Mouse (Mus musculus) forebrain, embryonic 16.5 days (tissue): ENCODE data around the gene Asf1b. TPM values are rescaled to one million over a fixed set of nuclear protein-coding genes. Genes with fewer than 3 reads are reported as not detected.

Source experiments
- ATAC-seq: fragments of 200-750 bp; cut with Nextera tagmentation; 2 replicates; pipeline ENCODE4 v1.8.0; 2017; ENCODE audit warnings: mild to moderate bottlenecking, moderate library complexity
- H3K27ac ChIP-seq: fragments of 300-500 bp; sonication (generic); 2 replicates; pipeline ENCODE4 v1.5.1; 2014; ENCODE audit warnings: low read length, control low read depth
- H3K27me3 ChIP-seq: fragments of 300-500 bp; sonication (generic); replicated peaks from 2 replicates; pipeline ENCODE4 v1.6.1; 2014; ENCODE audit warnings: low read length; ENCODE audit not compliant: control insufficient read depth, insufficient read depth
- H3K36me3 ChIP-seq: fragments of 300-500 bp; sonication (generic); 2 replicates; pipeline ENCODE4 v1.6.1; 2014; ENCODE audit not compliant: control insufficient read depth, insufficient read depth
- H3K4me1 ChIP-seq: fragments of 300-500 bp; sonication (generic); replicated peaks from 2 replicates; pipeline ENCODE4 v1.6.1; 2014; ENCODE audit warnings: low read length; ENCODE audit not compliant: control insufficient read depth, insufficient read depth
- H3K4me2 ChIP-seq: fragments of 300-500 bp; sonication (generic); 2 replicates; pipeline ENCODE4 v1.6.1; 2014; ENCODE audit warnings: mild to moderate bottlenecking, low read length, control low read depth
- H3K4me3 ChIP-seq: fragments of 300-500 bp; sonication (generic); replicated peaks from 2 replicates; pipeline ENCODE4 v1.5.1; 2014; ENCODE audit warnings: mild to moderate bottlenecking, low read length, control low read depth
- H3K9ac ChIP-seq: fragments of 300-500 bp; sonication (generic); replicated peaks from 2 replicates; pipeline ENCODE4 v1.6.1; 2014; ENCODE audit warnings: low read depth, low read length, control low read depth
- H3K9me3 ChIP-seq: fragments of 300-500 bp; sonication (generic); 2 replicates; pipeline ENCODE4 v1.6.1; 2016; ENCODE audit warnings: low read length; ENCODE audit not compliant: control insufficient read depth
- WGBS: fragments of 180-500 bp; shearing (Covaris S2); extraction: QIAGEN DNeasy Blood & Tissue Kit; methylation state at CpG from one replicate; pipeline ENCODE4 v1.1.7; 2014; 5-methylcytosine and 5-hydroxymethylcytosine counted together
- polyA plus RNA-seq: library from polyadenylated mRNA; unstranded; fragments of >200 nt; fragmentation: Nextera tagmentation; extraction: Ambion mirVana; gene quantifications from 2 replicates; pipeline ENCODE4 v1.2.1, GENCODE M21; 2015

Asf1b gene
- polyA plus RNA-seq, 1 experiment from 2014 or later = 14.8 TPM

DNA sequence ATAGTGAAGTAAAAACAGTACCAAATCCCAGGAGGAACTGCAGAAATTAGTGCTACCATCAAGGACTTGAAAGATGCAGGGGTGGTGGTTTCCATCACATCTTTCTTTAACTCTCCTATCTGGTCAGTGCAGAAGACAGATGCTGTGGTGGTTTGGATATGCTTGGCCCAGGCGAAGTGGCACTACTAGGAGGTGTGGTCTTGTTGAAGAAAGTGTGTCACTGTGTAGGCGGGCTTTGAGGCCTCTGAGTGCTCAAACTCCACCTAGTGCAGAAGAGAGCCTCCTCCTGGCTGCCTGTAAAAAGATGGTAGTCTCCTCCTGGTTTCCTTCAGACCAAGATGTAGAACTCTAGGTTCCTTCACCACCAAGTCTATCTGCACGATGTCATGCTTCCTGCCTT, 9.8 kb upstream of the Asf1b start:
- 67% methylated on average over 3 of the region's 3 CpGs for WGBS

DNA sequence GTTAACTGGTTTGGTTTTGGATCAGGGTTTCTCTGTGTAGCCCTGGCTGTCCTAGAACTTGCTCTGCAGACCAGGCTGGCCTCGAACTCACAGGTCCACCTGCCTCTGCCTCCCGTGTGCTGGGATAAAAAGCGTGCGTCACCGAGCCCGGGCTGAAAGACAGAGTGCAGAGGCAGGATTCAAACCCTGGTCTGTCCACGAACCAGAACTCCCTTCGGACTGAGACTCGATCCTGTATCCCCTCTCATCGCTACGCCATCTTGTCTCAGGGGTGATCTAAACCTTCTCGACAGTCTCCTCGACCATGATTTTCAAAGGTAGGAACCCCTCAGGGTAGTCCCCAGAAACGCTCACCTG, 580 bp upstream of the Asf1b start:
- no peak for ATAC-seq
- Histone ChIP-seq H3K36me3 (no peaks in the 10 kb centered on the region), H3K4me3 (peak overlapping the region; percentile 69), H3K9me3 (no peaks in the 10 kb centered on the region), H3K9ac (peak overlapping the region; percentile 1; the same call in 1 of the 2 replicates), H3K27ac (no peak overlapping the region), H3K27me3 (no peaks in the 10 kb centered on the region), H3K4me1 (peaks cover 15% of the 10 kb centered on the region), H3K4me2 (peak overlapping the region; percentile 56)
- under 1% methylated on average over 14 of the region's 14 CpGs for WGBS

More for the DNA sequence above, 9.8 kb upstream of the Asf1b start:
- ATAC-seq = no peak
- H3K4me3 ChIP-seq = no peak overlapping the region
- no peaks in the 10 kb centered on the region for H3K36me3 ChIP-seq
- H3K9ac ChIP-seq = no peak overlapping the region
- no peaks in the 10 kb centered on the region for H3K9me3 ChIP-seq
- no peak overlapping the region for H3K27ac ChIP-seq
- H3K27me3 ChIP-seq = no peaks in the 10 kb centered on the region
- no peaks in the 10 kb centered on the region; the same call in 1 of the 2 replicates for H3K4me1 ChIP-seq
- H3K4me2 ChIP-seq = no peak overlapping the region

DNA sequence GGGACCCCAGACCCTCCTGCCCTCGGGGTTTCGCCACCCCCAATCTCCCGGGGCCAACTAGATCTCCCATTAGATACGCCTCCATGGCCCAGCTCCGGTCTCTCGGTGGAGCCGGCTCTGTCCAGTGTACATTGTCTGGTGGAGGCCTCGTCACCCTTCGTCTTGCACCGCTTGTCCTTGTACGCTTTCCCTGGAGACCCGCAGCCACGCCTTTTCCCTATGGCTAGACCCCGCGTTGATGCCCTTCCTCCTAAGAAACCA, 581 bp downstream of the Asf1b start:
- peaks cover 15% of the 10 kb centered on the region for H3K4me1 ChIP-seq
- H3K27me3 ChIP-seq = no peaks in the 10 kb centered on the region
- H3K4me2 ChIP-seq = peak overlapping the region; percentile 97
- peak overlapping the region; percentile 69 for H3K4me3 ChIP-seq
- under 1% methylated on average over 15 of the region's 15 CpGs for WGBS
- peak overlapping the region; percentile 54 for H3K9ac ChIP-seq
- H3K9me3 ChIP-seq = no peaks in the 10 kb centered on the region
- no peaks in the 10 kb centered on the region for H3K36me3 ChIP-seq
- no peak for ATAC-seq
- H3K27ac ChIP-seq = no peak overlapping the region

DNA sequence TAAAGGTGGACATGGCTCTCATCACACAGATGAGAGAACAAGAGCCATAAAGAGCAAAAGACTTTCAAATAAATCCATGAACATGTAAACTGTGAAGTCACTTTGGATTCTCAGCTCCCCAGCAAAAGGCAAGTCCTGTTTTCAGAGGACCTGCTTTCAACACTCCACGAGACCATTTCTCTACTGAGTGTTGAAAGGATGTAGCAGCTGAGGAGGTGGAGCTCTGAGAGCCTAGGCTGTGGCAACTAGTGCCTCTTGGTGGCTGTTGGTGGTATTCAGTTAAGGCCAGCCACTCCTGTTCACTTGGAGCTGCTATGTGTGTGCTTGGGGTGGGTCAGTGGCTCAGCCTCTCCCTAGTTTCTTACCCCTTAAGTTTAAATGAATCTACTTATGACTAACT, 1.5 kb downstream of the Asf1b start:
- Histone ChIP-seq H3K4me1 (peaks cover 15% of the 10 kb centered on the region), H3K4me3 (no peak overlapping the region; the same call in 1 of the 2 replicates), H3K9ac (no peak overlapping the region), H3K36me3 (no peaks in the 10 kb centered on the region), H3K27ac (no peak overlapping the region), H3K4me2 (peak overlapping the region; percentile 97), H3K9me3 (no peaks in the 10 kb centered on the region), H3K27me3 (no peaks in the 10 kb centered on the region)
- ATAC-seq = no peak
- WGBS = 14% methylated on average over 1 of the region's 1 CpGs

DNA sequence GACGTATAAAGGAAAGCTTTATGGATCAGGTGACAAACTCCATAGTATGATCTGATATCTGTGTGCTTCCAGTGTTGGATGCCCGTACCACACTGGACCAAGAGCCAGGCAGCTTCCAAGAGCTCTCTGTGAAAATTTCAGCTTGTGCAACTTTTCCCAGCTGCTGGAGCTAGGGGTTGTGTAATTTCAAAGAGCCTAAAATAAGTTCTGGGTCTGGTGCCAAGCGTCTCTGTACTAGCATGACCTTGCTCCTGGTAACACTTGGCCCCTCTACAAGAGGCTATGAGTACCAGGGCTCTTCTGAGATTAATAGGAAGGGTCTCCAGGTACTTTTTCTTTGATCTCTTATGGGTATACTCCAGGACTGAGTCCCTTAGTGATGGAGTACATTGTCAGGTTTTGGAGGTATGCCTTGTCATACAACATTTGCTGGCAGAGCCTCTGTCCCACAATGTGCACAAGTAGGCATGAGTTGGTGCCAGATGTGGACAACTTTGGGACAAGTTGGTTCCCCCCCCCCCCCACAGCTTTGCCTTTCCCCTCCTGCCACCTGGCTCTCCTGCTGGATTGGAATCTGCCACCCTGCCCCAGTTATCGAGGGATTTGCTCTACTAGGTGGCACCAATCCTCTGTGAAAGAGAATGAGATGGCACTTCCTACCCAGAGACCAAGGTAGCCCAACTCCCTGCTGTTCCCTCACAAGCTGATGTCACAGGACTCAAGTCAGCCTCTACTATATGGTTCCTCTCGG, 8.9 kb downstream of the Asf1b start:
- H3K27ac ChIP-seq = no peak overlapping the region
- ATAC-seq = no peak
- WGBS = 95% methylated on average over 5 of the region's 5 CpGs

DNA sequence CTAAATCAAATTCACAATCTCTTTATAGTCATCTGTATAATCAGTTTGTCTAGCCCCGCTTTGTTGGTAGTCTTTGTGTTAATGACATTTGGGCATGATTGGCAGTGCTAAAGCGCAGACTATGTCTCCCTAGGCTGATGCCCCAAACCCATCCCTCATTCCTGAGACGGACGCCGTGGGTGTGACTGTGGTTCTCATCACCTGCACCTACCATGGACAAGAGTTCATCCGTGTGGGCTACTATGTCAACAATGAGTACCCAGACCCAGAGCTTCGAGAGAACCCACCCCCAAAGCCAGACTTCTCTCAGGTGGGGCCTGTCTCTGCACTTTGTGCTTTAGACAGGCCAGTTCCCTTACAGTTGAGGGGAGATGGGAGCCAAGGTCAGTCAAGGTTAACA, 12.4 kb downstream of the Asf1b start:
- Histone ChIP-seq H3K36me3 (no peaks in the 10 kb centered on the region), H3K4me1 (peaks cover 7% of the 10 kb centered on the region), H3K27ac (no peak overlapping the region), H3K27me3 (no peaks in the 10 kb centered on the region), H3K4me2 (no peak overlapping the region), H3K9ac (no peak overlapping the region), H3K4me3 (no peak overlapping the region), H3K9me3 (no peaks in the 10 kb centered on the region)
- WGBS = 96% methylated on average over 7 of the region's 7 CpGs
- ATAC-seq = no peak

More for the DNA sequence above, 8.9 kb downstream of the Asf1b start:
- Histone ChIP-seq H3K4me1 (no peaks in the 10 kb centered on the region), H3K9me3 (no peaks in the 10 kb centered on the region), H3K27me3 (no peaks in the 10 kb centered on the region), H3K4me2 (no peak overlapping the region), H3K4me3 (no peak overlapping the region), H3K36me3 (no peaks in the 10 kb centered on the region), H3K9ac (no peak overlapping the region)

DNA sequence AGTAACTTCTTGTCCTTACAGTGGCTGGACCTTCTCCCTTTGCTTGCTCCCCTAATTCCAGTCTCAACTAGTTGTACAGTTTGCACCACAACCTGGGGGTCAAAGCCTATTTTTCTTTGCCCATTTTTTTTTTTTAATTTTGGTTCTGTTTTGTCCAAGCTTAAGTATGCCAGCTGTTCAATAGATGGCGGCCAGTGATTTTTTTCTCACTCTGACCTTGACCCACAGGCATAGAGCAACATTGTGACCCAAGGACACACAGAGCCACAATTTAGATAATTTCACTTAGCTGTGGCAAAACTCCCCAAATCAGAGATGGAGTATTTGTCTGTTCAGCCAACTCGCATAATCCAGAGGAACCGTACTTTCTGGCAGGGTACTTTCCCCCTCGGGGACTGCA, 15.8 kb downstream of the Asf1b start:
- no peak for ATAC-seq
- Histone ChIP-seq H3K36me3 (no peaks in the 10 kb centered on the region), H3K9ac (no peak overlapping the region), H3K27me3 (no peaks in the 10 kb centered on the region), H3K4me2 (no peak overlapping the region), H3K27ac (no peak overlapping the region), H3K4me1 (peaks cover 23% of the 10 kb centered on the region), H3K4me3 (no peak overlapping the region), H3K9me3 (no peaks in the 10 kb centered on the region)
- WGBS = 83% methylated on average over 4 of the region's 4 CpGs

DNA sequence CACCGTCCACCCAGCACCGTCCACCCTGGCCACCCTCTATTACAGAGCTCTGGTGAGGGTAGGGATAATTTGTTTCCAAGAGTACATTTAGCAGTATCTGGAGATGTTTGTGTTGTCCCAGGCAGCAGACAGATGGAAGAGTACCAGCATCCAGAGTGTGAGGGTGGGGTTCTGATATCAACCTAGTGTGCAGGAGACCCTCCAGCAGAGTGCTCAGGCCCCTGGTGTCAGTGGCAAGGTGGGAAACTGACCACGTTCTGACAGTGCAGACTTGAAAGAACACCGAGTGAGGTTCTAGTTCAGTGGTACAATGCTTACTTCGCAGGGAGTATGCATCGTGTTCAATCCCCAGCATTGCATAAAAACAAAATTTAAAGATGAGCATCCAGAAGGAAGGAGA, 16.4 kb downstream of the Asf1b start:
- peak overlapping the region; percentile 89 for H3K4me3 ChIP-seq
- peak overlapping the region; percentile 82 for H3K9ac ChIP-seq
- WGBS = 79% methylated on average over 6 of the region's 6 CpGs
- H3K9me3 ChIP-seq = no peaks in the 10 kb centered on the region
- H3K27ac ChIP-seq = no peak overlapping the region; the same call in 1 of the 2 replicates
- H3K4me2 ChIP-seq = peak overlapping the region; percentile 84
- H3K27me3 ChIP-seq = no peaks in the 10 kb centered on the region
- H3K36me3 ChIP-seq = no peaks in the 10 kb centered on the region
- peaks cover 23% of the 10 kb centered on the region for H3K4me1 ChIP-seq
- no peak for ATAC-seq

DNA sequence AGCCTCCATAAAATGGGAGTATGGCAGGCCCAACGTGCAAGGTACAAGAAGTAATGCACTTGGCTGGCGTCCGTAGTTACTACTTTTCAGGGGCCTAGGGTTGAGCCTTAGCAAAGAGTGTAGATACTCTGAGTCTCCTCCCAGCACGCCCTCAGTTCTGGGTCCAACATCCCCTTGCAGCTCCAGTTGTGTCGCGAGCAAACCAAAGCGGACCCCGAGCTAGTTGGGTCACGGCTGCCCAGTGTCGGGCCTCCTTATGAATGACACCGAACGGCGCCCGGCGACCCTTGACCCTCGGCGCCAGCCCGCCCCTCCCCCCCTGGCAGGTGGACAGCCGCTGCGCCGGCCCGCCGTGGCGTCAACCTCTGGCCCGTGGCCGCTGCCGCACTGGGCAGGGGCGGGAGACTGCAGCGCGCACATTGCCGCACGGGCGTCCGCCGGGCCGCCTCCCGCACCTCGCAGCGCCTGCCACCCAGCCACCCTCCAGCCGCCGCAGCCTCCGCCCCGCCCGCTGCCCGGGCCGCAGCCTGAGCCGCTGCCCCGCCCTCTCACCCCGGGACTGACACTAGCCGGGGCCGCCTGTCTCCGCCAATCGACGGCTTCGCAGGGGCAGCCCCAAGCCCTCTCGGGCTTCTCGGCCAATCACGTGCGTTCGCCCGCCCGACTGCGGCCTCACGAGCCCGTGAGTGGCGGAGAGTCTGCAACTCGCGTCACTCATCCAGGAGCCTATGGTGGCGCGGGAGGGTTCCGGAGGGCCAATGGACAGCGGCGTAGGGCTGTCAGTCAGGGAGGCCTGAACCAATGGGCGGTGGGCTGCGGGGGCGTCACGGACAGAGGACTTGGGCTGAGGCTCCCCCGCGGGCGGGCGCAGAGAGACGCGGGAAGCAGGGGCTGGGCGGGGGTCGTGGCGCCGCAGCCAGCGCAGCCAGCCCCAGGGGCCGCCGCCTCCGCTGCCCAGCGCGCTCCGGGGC, 17.1 kb downstream of the Asf1b start, which contains the start of gene Prkaca:
Gene Prkaca (plus strand): TSS at position 844 of the 971 bp plus-strand sequence.
- WGBS = under 1% methylated on average over 82 of the region's 94 CpGs
- H3K4me3 ChIP-seq = peak within 1 kb of the TSS; percentile 89
- H3K27me3 ChIP-seq = no peaks in the 10 kb centered on the region
- peak within 1 kb of the TSS; percentile 87 for H3K4me2 ChIP-seq
- H3K4me1 ChIP-seq = peaks cover 23% of the 10 kb centered on the region
- peak within 1 kb of the TSS; percentile 68 for H3K27ac ChIP-seq
- peak within 1 kb of the TSS; percentile 92 for H3K9ac ChIP-seq
- no peaks in the 10 kb centered on the region for H3K36me3 ChIP-seq
- ATAC-seq = peak; percentile 100
- no peaks in the 10 kb centered on the region for H3K9me3 ChIP-seq
